Comparison of ENCODE assay signal across 8 mouse cellular contexts in the genomic region with DNA sequence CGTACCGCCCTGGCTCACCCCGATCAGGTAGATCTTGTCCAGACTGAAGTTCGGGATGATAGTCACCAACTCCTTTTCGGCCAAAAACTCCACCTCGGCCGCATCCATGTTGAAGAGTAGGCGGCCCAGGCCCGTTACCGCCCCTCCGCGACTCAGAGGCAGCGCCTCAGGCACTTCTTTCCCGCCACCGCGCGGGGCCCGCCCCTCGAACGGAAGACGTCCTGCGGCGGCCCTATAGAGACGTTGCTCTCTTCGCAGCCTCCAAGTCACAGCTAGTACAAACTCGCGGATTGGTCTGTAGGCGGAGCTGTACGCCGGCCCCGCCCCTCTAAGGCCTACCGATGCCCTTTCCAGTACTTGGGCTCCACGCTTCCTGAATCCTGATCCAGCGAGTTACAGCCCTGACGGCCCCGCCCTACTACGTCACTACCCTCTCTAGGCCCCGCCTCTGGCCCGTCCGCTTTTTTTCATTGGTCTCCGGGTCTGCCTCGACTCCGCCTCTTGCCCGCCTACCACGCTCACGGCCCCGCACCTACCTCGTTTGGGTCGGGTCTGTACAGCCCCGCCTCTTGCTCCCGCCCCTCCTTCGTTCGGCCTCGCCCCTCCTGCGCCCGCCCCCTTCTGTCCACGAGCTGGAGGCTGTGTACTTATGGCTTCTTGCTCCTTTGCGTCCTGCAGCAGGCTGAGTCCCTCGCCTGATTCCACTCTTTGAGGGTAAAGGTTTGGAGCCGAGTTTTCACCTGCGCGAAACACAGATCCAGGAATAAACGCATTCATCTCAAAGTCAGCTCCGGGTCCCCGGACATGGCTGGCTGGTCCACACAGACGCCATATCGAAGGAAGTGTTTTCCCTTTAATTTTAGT. TPM values are rescaled to one million over a fixed set of nuclear protein-coding genes. Genes with fewer than 3 reads are reported as not detected.
A peak's percentile ranks its signal among the peaks of the same experiment; 100 is the strongest.
DNase-seq lines count a peak whose midpoint lies in the region; ATAC-seq and TF ChIP-seq lines count a peak whose summit lies in the region.

A gene (minus strand): TSS at position 397 of the 864 bp plus-strand sequence.

- DNase-seq in CH12.LX (ENCODE audit: extremely low read depth), result peak; percentile 99
- peak; percentile 98 for DNase-seq in c-Kit-positive CD71-positive TER-119-negative erythroid progenitor cells, embryonic 14.5 days (ENCODE audit: low read depth)
- DNase-seq in forebrain, embryonic 11.5 days (ENCODE audit: low spot score), result peak; percentile 100
- peak; percentile 99 to 100 for DNase-seq in kidney, postnatal 36 days
- peak; percentile 99 for DNase-seq in telencephalon, adult 2 months (ENCODE audit: low read depth, low spot score)

- TF ChIP-seq CTCF in CH12.LX (conservative IDR thresholded peaks at IDR 0.05 in 1 of 2, IDR thresholded peaks at IDR 0.05 in 1 of 2; ENCODE audit: low read depth in 2 of 2, low read length in 2 of 2), result no peak

- H3K27me3 ChIP-seq in CH12.LX (replicated peaks), result peaks cover 12% of the 10 kb centered on the region
- H3K27me3 ChIP-seq in forebrain, embryonic 11.5 days (ENCODE audit: control insufficient read depth, insufficient read depth, low read length), result no peaks in the 10 kb centered on the region
- H3K27me3 ChIP-seq in heart, embryonic 16.5 days (ENCODE audit: control insufficient read depth, insufficient read depth, low read length), result no peaks in the 10 kb centered on the region
- no peaks in the 10 kb centered on the region for H3K27me3 ChIP-seq in liver, embryonic 15.5 days
- H3K27me3 ChIP-seq in neural tube, embryonic 12.5 days (replicated peaks), result no peaks in the 10 kb centered on the region

- peaks cover 23 to 35% of the 10 kb centered on the region in 2 experiments for H3K36me3 ChIP-seq in CH12.LX (replicated peaks in 1 of 2; ENCODE audit: control insufficient read depth in 1 of 2, insufficient read depth in 1 of 2, low read length in 1 of 2)
- no peaks in the 10 kb centered on the region for H3K36me3 ChIP-seq in forebrain, embryonic 11.5 days (ENCODE audit: control insufficient read depth, insufficient read depth, low read length)
- H3K36me3 ChIP-seq in heart, embryonic 16.5 days (ENCODE audit: control insufficient read depth, insufficient read depth), result 0 out of 2 replicates have a peak, but pooled peaks cover 4% of the 10 kb centered on the region
- H3K36me3 ChIP-seq in liver, embryonic 15.5 days (replicated peaks), result peaks cover 18% of the 10 kb centered on the region
- 0 out of 2 replicates have a peak, but pooled peaks cover 3% of the 10 kb centered on the region for H3K36me3 ChIP-seq in neural tube, embryonic 12.5 days

- ATAC-seq in forebrain, embryonic 11.5 days (replicated peaks; ENCODE audit: low FRiP score), result peak; percentile 99
- peak; percentile 97 for ATAC-seq in heart, embryonic 16.5 days (replicated peaks; ENCODE audit: extremely low read depth, insufficient read depth, low FRiP score)
- peak; percentile 96 for ATAC-seq in liver, embryonic 15.5 days (ENCODE audit: insufficient read depth)
- peak; percentile 99 for ATAC-seq in neural tube, embryonic 12.5 days (ENCODE audit: low FRiP score, low read depth)

- in situ Hi-C loops in CH12.LX (cut with MboI; ENCODE audit: low pct_ligation_motif_present, low pct_unique_long_range_greater_than_20kb, low sequenced_read_pairs), result no loop called here

- TF ChIP-seq POLR2A in CH12.LX (IDR thresholded peaks at IDR 0.05; ENCODE audit: low read depth, low read length), result peak; percentile 74

- H3K27ac ChIP-seq in CH12.LX (ENCODE audit: insufficient read depth, low read depth), result peak within 1 kb of the TSS; percentile 5
- H3K27ac ChIP-seq in forebrain, embryonic 11.5 days (ENCODE audit: low read depth, low read length), result no peak within 1 kb of the TSS
- peak within 1 kb of the TSS; percentile 90 for H3K27ac ChIP-seq in heart, embryonic 16.5 days (ENCODE audit: low read length)
- H3K27ac ChIP-seq in liver, embryonic 15.5 days (replicated peaks), result peak within 1 kb of the TSS; percentile 72
- H3K27ac ChIP-seq in neural tube, embryonic 12.5 days, result no peak within 1 kb of the TSS

- peaks cover 17% of the 10 kb centered on the region for H3K79me2 ChIP-seq in CH12.LX (replicated peaks; ENCODE audit: control insufficient read depth, extremely low read depth, insufficient read depth, poor library complexity, severe bottlenecking)

- H3K4me1 ChIP-seq in CH12.LX (ENCODE audit: control insufficient read depth in 1 of 2, insufficient read depth in 2 of 2), result peaks cover 3 to 16% of the 10 kb centered on the region in 2 experiments; a peak in 3 of 4 replicates
- peaks cover 12% of the 10 kb centered on the region for H3K4me1 ChIP-seq in forebrain, embryonic 11.5 days (replicated peaks; ENCODE audit: control insufficient read depth, insufficient read depth, low read length)
- H3K4me1 ChIP-seq in heart, embryonic 16.5 days (ENCODE audit: control insufficient read depth, insufficient read depth, low read length), result peaks cover 17% of the 10 kb centered on the region
- H3K4me1 ChIP-seq in liver, embryonic 15.5 days (replicated peaks), result peaks cover 33% of the 10 kb centered on the region
- H3K4me1 ChIP-seq in neural tube, embryonic 12.5 days, result peaks cover 19% of the 10 kb centered on the region

- H3K9me3 ChIP-seq in CH12.LX (replicated peaks; ENCODE audit: low read length), result peaks cover 1% of the 10 kb centered on the region
- H3K9me3 ChIP-seq in forebrain, embryonic 11.5 days (ENCODE audit: control insufficient read depth, low read length), result no peaks in the 10 kb centered on the region
- no peaks in the 10 kb centered on the region for H3K9me3 ChIP-seq in heart, embryonic 16.5 days (replicated peaks; ENCODE audit: control insufficient read depth, low read length)
- no peaks in the 10 kb centered on the region for H3K9me3 ChIP-seq in liver, embryonic 15.5 days (replicated peaks)
- H3K9me3 ChIP-seq in neural tube, embryonic 12.5 days, result no peaks in the 10 kb centered on the region

- TF ChIP-seq RAD21 in CH12.LX (IDR thresholded peaks at IDR 0.05; ENCODE audit: low read depth, low read length), result no peak

- TF ChIP-seq EP300 in CH12.LX (IDR thresholded peaks at IDR 0.05; ENCODE audit: low read length), result no peak

- peak within 1 kb of the TSS; percentile 76 to 97 (median 85) for H3K4me3 ChIP-seq in CH12.LX (replicated peaks in 1 of 3; ENCODE audit: low read depth in 2 of 3, low read length in 2 of 3, poor library complexity in 1 of 3)
- peak within 1 kb of the TSS; percentile 70 for H3K4me3 ChIP-seq in forebrain, embryonic 11.5 days (ENCODE audit: low read depth, low read length)
- peak within 1 kb of the TSS; percentile 63 for H3K4me3 ChIP-seq in heart, embryonic 16.5 days (ENCODE audit: low read length)
- peak within 1 kb of the TSS; percentile 77 for H3K4me3 ChIP-seq in liver, embryonic 15.5 days (replicated peaks)
- peak within 1 kb of the TSS; percentile 58 for H3K4me3 ChIP-seq in neural tube, embryonic 12.5 days

- dilution Hi-C loops in CH12.LX (cut with MboI; ENCODE audit: extremely low pct_ligation_motif_present, extremely low pct_unique_long_range_greater_than_20kb, low sequenced_read_pairs), result no loop called here

- H3K9ac ChIP-seq in CH12.LX (ENCODE audit: insufficient read depth, low read depth), result peak within 1 kb of the TSS; percentile 90
- H3K9ac ChIP-seq in forebrain, embryonic 11.5 days (ENCODE audit: low read length), result peak within 1 kb of the TSS; percentile 74
- peak within 1 kb of the TSS; percentile 79 for H3K9ac ChIP-seq in heart, embryonic 16.5 days (ENCODE audit: low read length)
- peak within 1 kb of the TSS; percentile 83 for H3K9ac ChIP-seq in liver, embryonic 15.5 days
- H3K9ac ChIP-seq in neural tube, embryonic 12.5 days, result peak within 1 kb of the TSS; percentile 69

- under 1% methylated on average over 67 of the region's 67 CpGs for WGBS in forebrain, embryonic 11.5 days
- WGBS in heart, embryonic 16.5 days, result under 1% methylated on average over 67 of the region's 67 CpGs
- WGBS in liver, embryonic 15.5 days (ENCODE audit: insufficient replicate concordance), result under 1% methylated on average over 67 of the region's 67 CpGs
- WGBS in neural tube, embryonic 12.5 days, result under 1% methylated on average over 67 of the region's 67 CpGs

- peak within 1 kb of the TSS; percentile 82 for H3K4me2 ChIP-seq in CH12.LX (ENCODE audit: insufficient read depth, low read depth, poor library complexity, severe bottlenecking)
- peak within 1 kb of the TSS; percentile 73 for H3K4me2 ChIP-seq in forebrain, embryonic 11.5 days (ENCODE audit: low read depth, low read length, severe bottlenecking)
- H3K4me2 ChIP-seq in heart, embryonic 16.5 days (ENCODE audit: low read depth, low read length), result peak within 1 kb of the TSS; percentile 96
- H3K4me2 ChIP-seq in liver, embryonic 15.5 days, result peak within 1 kb of the TSS; percentile 98
- peak within 1 kb of the TSS; percentile 82 for H3K4me2 ChIP-seq in neural tube, embryonic 12.5 days (replicated peaks)

TF ChIP-seq in CH12.LX, 34 proteins besides CTCF, POLR2A, EP300 and RAD21 (continues in another document):
- peak; percentile 85 for TF ChIP-seq SIN3A (IDR thresholded peaks at IDR 0.05; ENCODE audit: low read length)
- peak; percentile 76 for TF ChIP-seq CHD2 (IDR thresholded peaks at IDR 0.05; ENCODE audit: low read length)
- TF ChIP-seq NELFE (IDR thresholded peaks at IDR 0.05; ENCODE audit: low read depth, low read length), result peak; percentile 47; the same call in 1 of the 2 replicates
- peak; percentile 43 for TF ChIP-seq NRF1 (IDR thresholded peaks at IDR 0.05; ENCODE audit: low read depth, low read length)
- TF ChIP-seq HCFC1 (IDR thresholded peaks at IDR 0.05; ENCODE audit: low read depth, low read length), result peak; percentile 83
- peak; percentile 25; the same call in 1 of the 2 replicates for TF ChIP-seq ZMIZ1 (IDR thresholded peaks at IDR 0.05; ENCODE audit: low read depth, low read length)
- peak; percentile 55 for TF ChIP-seq MXI1 (IDR thresholded peaks at IDR 0.05; ENCODE audit: low read depth, low read length)
- no peak for TF ChIP-seq BHLHE40 (IDR thresholded peaks at IDR 0.05; ENCODE audit: low read depth, low read length)
- TF ChIP-seq ELF1 (IDR thresholded peaks at IDR 0.05; ENCODE audit: low read depth, low read length), result peak; percentile 95
- peak; percentile 99 for TF ChIP-seq GABPA (IDR thresholded peaks at IDR 0.05; ENCODE audit: insufficient replicate concordance, low read depth, low read length)
- 0 out of 2 replicates have a peak, but pooled peaks have one; percentile 5 for TF ChIP-seq IRF4 (IDR thresholded peaks at IDR 0.05; ENCODE audit: low read depth, low read length)
- no peak for TF ChIP-seq USF1 (IDR thresholded peaks at IDR 0.05; ENCODE audit: low read depth, low read length)

RNA-seq across cellular contexts. Expression of the gene that starts here (rescaled TPM):
- total RNA-seq in CH12.LX (2012; rRNA removed) (61.2 and 68.4 TPM in 2 replicates), CH12.LX (2014; rRNA removed) (50.0 TPM in 2 replicates)
- polyA plus RNA-seq in CH12.LX (2012; ENCODE audit: insufficient read length, low read depth), result 127 and 129 TPM in 2 replicates
- 105 and 115 TPM in 2 replicates for polyA plus RNA-seq in forebrain, embryonic 11.5 days (2014; fragmentation: Nextera tagmentation; extraction: Ambion mirVana)
- 51.0 and 51.1 TPM in 2 replicates for polyA plus RNA-seq in heart, embryonic 16.5 days (2015; fragmentation: Nextera tagmentation; extraction: Ambion mirVana)
- polyA plus RNA-seq in liver, embryonic 15.5 days (2015; fragmentation: Nextera tagmentation; extraction: Ambion mirVana), result 50.1 and 52.3 TPM in 2 replicates
- 53.4 and 54.7 TPM in 2 replicates for polyA plus RNA-seq in neural tube, embryonic 12.5 days (2016; fragmentation: Nextera tagmentation; extraction: Ambion mirVana)

Comparison
In these comparisons a context has a peak if more than half of its experiments do, and no peak if none do; other contexts are left out.
1. H3K27ac ChIP-seq: peak in CH12.LX (single experiment), heart, embryonic 16.5 days (single experiment) and liver, embryonic 15.5 days (single experiment); none in forebrain, embryonic 11.5 days (single experiment) and neural tube, embryonic 12.5 days (single experiment).
2. Peak in every context shown above with its lines, with median percentiles within 50 percentile points of each other: DNase-seq, H3K4me2 ChIP-seq, H3K4me3 ChIP-seq, H3K9ac ChIP-seq and ATAC-seq.